Mouse (Mus musculus): ENCODE results near the gene Nup133.

- TF ChIP-seq CTCF (IDR thresholded peaks at IDR 0.05; ENCODE audit: control insufficient read depth, insufficient read depth, low read length): no peak
- no peak for TF ChIP-seq POLR2A (IDR thresholded peaks at IDR 0.05; ENCODE audit: borderline replicate concordance, control insufficient read depth, low read depth, low read length)
Measured at GRCm38 (mm10) chr8:123858574-123858940, 90.5 kb downstream of the Nup133 start.

All from bone marrow, adult 2 months (tissue).